Mouse (Mus musculus): ENCODE measurements at regions not wholly inside any gene's neighbourhood (a gene's known extent, or its start where the extent isn't known, plus 50 kb on each side); places are given as distances from the start of the nearest gene placed in this dataset.

DNA sequence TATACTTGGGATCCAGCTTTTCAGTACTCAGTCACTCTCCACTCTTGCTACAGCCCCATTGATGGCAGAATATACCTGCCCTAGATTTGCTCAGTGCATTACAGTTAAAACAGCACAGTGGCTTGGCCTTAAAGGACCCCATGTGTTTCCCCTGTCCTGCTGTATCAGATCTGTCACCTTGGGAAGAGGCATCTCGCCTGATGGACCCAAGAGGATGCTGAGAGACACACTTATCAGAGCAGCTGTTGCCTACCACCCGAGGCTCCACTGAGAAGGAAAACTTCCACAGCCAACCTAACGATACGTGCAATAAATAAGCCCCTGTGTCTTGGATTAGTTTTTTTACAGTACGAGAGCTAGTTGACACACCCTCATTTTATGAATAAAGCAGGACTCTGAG is 411.8 kb upstream of the Sall1 start:
- DNase-seq (ENCODE audit: low read depth in 1 of 2, low spot score in 2 of 2), result no peak
- TF ChIP-seq POLR2A (IDR thresholded peaks at IDR 0.05; ENCODE audit: low read depth, low read length), result no peak
- no peak for TF ChIP-seq CTCF (IDR thresholded peaks at IDR 0.05; ENCODE audit: extremely low read depth, insufficient read depth, insufficient read length, insufficient replicate concordance)
- H3K27me3 ChIP-seq (ENCODE audit: control insufficient read depth, insufficient read depth, low read length), result no peaks in the 10 kb centered on the region
- H3K36me3 ChIP-seq (ENCODE audit: control insufficient read depth, insufficient read depth, low read length), result no peaks in the 10 kb centered on the region
- no peak overlapping the region for H3K4me3 ChIP-seq (ENCODE audit: extremely low read depth, insufficient read depth, insufficient read length)
- 68% methylated on average over 5 of the region's 5 CpGs for WGBS
- no peaks in the 10 kb centered on the region for H3K4me1 ChIP-seq (ENCODE audit: control insufficient read depth, insufficient read depth, insufficient read length)
- H3K27ac ChIP-seq (ENCODE audit: insufficient read depth, low read length), result no peak overlapping the region

DNA sequence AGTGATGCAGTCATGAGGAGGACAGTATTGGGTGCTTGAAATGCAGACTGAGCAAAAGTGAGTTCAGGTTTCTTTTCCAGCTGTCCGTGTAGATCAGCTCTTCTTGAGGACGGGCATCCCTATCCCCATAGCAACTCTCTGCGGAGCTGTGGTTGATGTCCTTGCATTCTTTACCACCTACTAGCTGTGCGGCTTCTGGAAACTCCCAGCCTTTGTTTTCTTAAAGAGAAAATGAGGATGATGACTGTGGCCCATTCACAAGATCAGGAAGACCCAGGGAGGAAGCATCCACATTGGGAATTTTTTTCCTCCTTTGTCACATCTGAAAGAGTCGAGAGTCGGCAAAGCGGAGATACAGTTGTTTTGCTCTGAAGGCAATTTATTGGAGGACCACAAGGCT is 410.2 kb upstream of the Sall1 start:
- no peaks in the 10 kb centered on the region for H3K36me3 ChIP-seq (ENCODE audit: control insufficient read depth, insufficient read depth, low read length)
- H3K27me3 ChIP-seq (ENCODE audit: control insufficient read depth, insufficient read depth, low read length), result no peaks in the 10 kb centered on the region
- H3K4me3 ChIP-seq (ENCODE audit: extremely low read depth, insufficient read depth, insufficient read length), result no peak overlapping the region
- TF ChIP-seq POLR2A (IDR thresholded peaks at IDR 0.05; ENCODE audit: low read depth, low read length), result no peak
- no peak for TF ChIP-seq CTCF (IDR thresholded peaks at IDR 0.05; ENCODE audit: extremely low read depth, insufficient read depth, insufficient read length, insufficient replicate concordance)
- no peak overlapping the region for H3K27ac ChIP-seq (ENCODE audit: insufficient read depth, low read length)
- no peaks in the 10 kb centered on the region for H3K4me1 ChIP-seq (ENCODE audit: control insufficient read depth, insufficient read depth, insufficient read length)
- 79% methylated on average over 7 of the region's 7 CpGs for WGBS
- DNase-seq (ENCODE audit: low read depth in 1 of 2, low spot score in 2 of 2), result no peak

DNA sequence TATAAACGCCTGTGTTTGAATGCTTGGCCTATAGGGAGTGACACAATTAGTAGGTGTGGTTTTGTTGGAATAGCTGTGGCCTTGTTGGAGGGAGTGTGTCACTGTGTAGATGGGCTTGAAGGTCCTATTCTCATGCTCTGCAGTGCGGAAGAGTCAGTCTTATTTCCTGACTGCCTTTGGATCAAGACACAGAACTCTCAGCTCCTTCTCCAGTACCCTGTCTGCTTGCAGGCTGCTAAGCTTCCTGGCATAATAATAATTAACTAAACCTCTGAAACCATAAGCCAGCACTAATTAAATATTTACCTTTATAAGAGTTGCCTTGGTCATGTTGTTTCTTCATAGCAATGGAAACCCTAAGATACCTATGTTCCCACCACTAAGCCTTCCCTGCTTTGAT is 409.8 kb upstream of the Sall1 start:
- H3K4me1 ChIP-seq (ENCODE audit: control insufficient read depth, insufficient read depth, insufficient read length), result no peaks in the 10 kb centered on the region
- no peaks in the 10 kb centered on the region for H3K27me3 ChIP-seq (ENCODE audit: control insufficient read depth, insufficient read depth, low read length)
- no peak overlapping the region for H3K4me3 ChIP-seq (ENCODE audit: extremely low read depth, insufficient read depth, insufficient read length)
- TF ChIP-seq CTCF (IDR thresholded peaks at IDR 0.05; ENCODE audit: extremely low read depth, insufficient read depth, insufficient read length, insufficient replicate concordance) (no peak), POLR2A (IDR thresholded peaks at IDR 0.05; ENCODE audit: low read depth, low read length) (no peak)
- H3K36me3 ChIP-seq (ENCODE audit: control insufficient read depth, insufficient read depth, low read length), result no peaks in the 10 kb centered on the region
- no peak overlapping the region for H3K27ac ChIP-seq (ENCODE audit: insufficient read depth, low read length)
- no peak for DNase-seq (ENCODE audit: low read depth in 1 of 2, low spot score in 2 of 2)
- WGBS, result 81% methylated on average over 2 of the region's 2 CpGs

- Histone ChIP-seq H3K36me3 (ENCODE audit: control insufficient read depth, insufficient read depth, low read length) (no peaks in the 10 kb centered on the region), H3K27ac (ENCODE audit: insufficient read depth, low read length) (no peak overlapping the region), H3K4me1 (ENCODE audit: control insufficient read depth, insufficient read depth, insufficient read length) (no peaks in the 10 kb centered on the region), H3K27me3 (ENCODE audit: control insufficient read depth, insufficient read depth, low read length) (no peaks in the 10 kb centered on the region), H3K4me3 (ENCODE audit: extremely low read depth, insufficient read depth, insufficient read length) (no peak overlapping the region)
- WGBS, result 72% methylated on average over 5 of the region's 5 CpGs
- no peak for DNase-seq (ENCODE audit: low read depth in 1 of 2, low spot score in 2 of 2)
- TF ChIP-seq POLR2A (IDR thresholded peaks at IDR 0.05; ENCODE audit: low read depth, low read length), result no peak
- TF ChIP-seq CTCF (IDR thresholded peaks at IDR 0.05; ENCODE audit: extremely low read depth, insufficient read depth, insufficient read length, insufficient replicate concordance), result no peak
These were observed 400.5 kb upstream of the Sall1 start for GRCm38 (mm10) chr8:89444466-89444865.

DNA sequence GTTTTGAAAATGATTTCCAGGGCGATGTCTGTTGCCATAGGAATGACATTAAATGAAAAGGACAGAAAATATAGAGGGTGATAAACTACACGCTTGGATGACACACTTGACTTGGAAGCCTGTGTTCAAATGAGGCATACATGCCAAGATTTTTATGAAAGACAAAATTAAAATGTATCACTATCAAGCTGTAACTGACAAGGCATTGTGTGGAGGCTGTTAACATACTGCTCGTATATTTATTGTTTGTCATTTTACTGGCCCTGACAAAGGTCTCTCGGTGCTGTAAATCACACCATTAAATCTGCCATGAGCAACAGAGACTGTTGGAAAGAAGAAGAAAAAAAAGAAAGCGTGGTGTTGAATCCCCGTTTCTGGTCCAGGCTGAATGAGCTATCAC is 395.3 kb upstream of the Sall1 start:
- H3K36me3 ChIP-seq (ENCODE audit: control insufficient read depth, insufficient read depth, low read length), result no peaks in the 10 kb centered on the region
- H3K4me1 ChIP-seq (ENCODE audit: control insufficient read depth, insufficient read depth, insufficient read length), result no peaks in the 10 kb centered on the region
- no peaks in the 10 kb centered on the region for H3K27me3 ChIP-seq (ENCODE audit: control insufficient read depth, insufficient read depth, low read length)
- DNase-seq (ENCODE audit: low read depth in 1 of 2, low spot score in 2 of 2), result no peak
- no peak for TF ChIP-seq CTCF (IDR thresholded peaks at IDR 0.05; ENCODE audit: extremely low read depth, insufficient read depth, insufficient read length, insufficient replicate concordance)
- TF ChIP-seq POLR2A (IDR thresholded peaks at IDR 0.05; ENCODE audit: low read depth, low read length), result no peak
- H3K27ac ChIP-seq (ENCODE audit: insufficient read depth, low read length), result no peak overlapping the region
- no peak overlapping the region for H3K4me3 ChIP-seq (ENCODE audit: extremely low read depth, insufficient read depth, insufficient read length)
- WGBS, result 78% methylated on average over 6 of the region's 6 CpGs

DNA sequence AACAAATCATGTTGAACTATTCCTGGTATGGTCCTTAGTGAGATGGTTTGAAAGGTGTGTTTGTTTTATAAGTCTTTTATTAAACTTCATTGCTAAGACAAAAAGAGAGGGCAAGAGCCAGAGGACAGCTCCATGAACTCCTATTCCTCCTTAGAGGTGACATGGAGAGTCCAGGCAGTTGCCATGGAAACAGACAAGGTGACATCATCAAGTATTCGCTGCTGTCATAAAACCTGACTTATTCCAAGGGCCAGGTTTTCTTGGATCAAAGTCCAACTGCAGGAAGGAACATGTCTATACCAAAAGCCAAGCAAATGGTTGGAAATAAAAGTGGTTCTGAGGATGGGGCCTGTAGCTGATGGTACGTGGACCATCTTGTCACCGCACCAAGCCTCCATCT is 383.0 kb upstream of the Sall1 start:
- 88% methylated on average over 3 of the region's 3 CpGs for WGBS
- Histone ChIP-seq H3K4me3 (ENCODE audit: extremely low read depth, insufficient read depth, insufficient read length) (no peak overlapping the region), H3K27me3 (ENCODE audit: control insufficient read depth, insufficient read depth, low read length) (no peaks in the 10 kb centered on the region), H3K4me1 (ENCODE audit: control insufficient read depth, insufficient read depth, insufficient read length) (no peaks in the 10 kb centered on the region), H3K27ac (ENCODE audit: insufficient read depth, low read length) (no peak overlapping the region), H3K36me3 (ENCODE audit: control insufficient read depth, insufficient read depth, low read length) (no peaks in the 10 kb centered on the region)
- no peak for TF ChIP-seq CTCF (IDR thresholded peaks at IDR 0.05; ENCODE audit: extremely low read depth, insufficient read depth, insufficient read length, insufficient replicate concordance)
- TF ChIP-seq POLR2A (IDR thresholded peaks at IDR 0.05; ENCODE audit: low read depth, low read length), result no peak
- no peak for DNase-seq (ENCODE audit: low read depth in 1 of 2, low spot score in 2 of 2)

- TF ChIP-seq CTCF (IDR thresholded peaks at IDR 0.05; ENCODE audit: extremely low read depth, insufficient read depth, insufficient read length, insufficient replicate concordance), result no peak
- TF ChIP-seq POLR2A (IDR thresholded peaks at IDR 0.05; ENCODE audit: low read depth, low read length), result no peak
- Histone ChIP-seq H3K4me3 (ENCODE audit: extremely low read depth, insufficient read depth, insufficient read length) (no peak overlapping the region), H3K36me3 (ENCODE audit: control insufficient read depth, insufficient read depth, low read length) (no peaks in the 10 kb centered on the region), H3K4me1 (ENCODE audit: control insufficient read depth, insufficient read depth, insufficient read length) (no peaks in the 10 kb centered on the region), H3K27ac (ENCODE audit: insufficient read depth, low read length) (no peak overlapping the region), H3K27me3 (ENCODE audit: control insufficient read depth, insufficient read depth, low read length) (no peaks in the 10 kb centered on the region)
- DNase-seq (ENCODE audit: low read depth in 1 of 2, low spot score in 2 of 2), result no peak
- 92% methylated on average over 2 of the region's 2 CpGs for WGBS
These were observed 371.3 kb upstream of the Sall1 start for GRCm38 (mm10) chr8:89415287-89415686.
